Mouse (Mus musculus): ENCODE measurements around the gene Ctnnbl1. TPM values are rescaled to one million over a fixed set of nuclear protein-coding genes. Genes with fewer than 3 reads are reported as not detected.

The Ctnnbl1 gene
- polyA plus RNA-seq, 1 experiment from 2014 or later, result 78.7 TPM

GRCm38 (mm10) chr2:157755771-157756170, 18.6 kb downstream of the Ctnnbl1 start:
- H3K4me2 ChIP-seq (ENCODE audit: low read length), result no peak overlapping the region
- no peak overlapping the region for H3K27ac ChIP-seq (replicated peaks; ENCODE audit: low read depth, low read length)
- DNase-seq (no peak), ATAC-seq (ENCODE audit: low FRiP score, low TSS enrichment) (no peak)
- peaks cover 40% of the 10 kb centered on the region for H3K4me1 ChIP-seq (ENCODE audit: control insufficient read depth, insufficient read depth, low read length)
- H3K9ac ChIP-seq (replicated peaks; ENCODE audit: low read length), result no peak overlapping the region
- H3K9me3 ChIP-seq (ENCODE audit: control insufficient read depth, low read length), result no peaks in the 10 kb centered on the region
- H3K27me3 ChIP-seq (ENCODE audit: control insufficient read depth, insufficient read depth, low read length), result no peaks in the 10 kb centered on the region
- H3K36me3 ChIP-seq (ENCODE audit: control insufficient read depth, insufficient read depth, low read length), result no peaks in the 10 kb centered on the region
- WGBS, result 91% methylated on average over 7 of the region's 7 CpGs
- H3K4me3 ChIP-seq (replicated peaks; ENCODE audit: low read depth, low read length), result no peak overlapping the region

DNA sequence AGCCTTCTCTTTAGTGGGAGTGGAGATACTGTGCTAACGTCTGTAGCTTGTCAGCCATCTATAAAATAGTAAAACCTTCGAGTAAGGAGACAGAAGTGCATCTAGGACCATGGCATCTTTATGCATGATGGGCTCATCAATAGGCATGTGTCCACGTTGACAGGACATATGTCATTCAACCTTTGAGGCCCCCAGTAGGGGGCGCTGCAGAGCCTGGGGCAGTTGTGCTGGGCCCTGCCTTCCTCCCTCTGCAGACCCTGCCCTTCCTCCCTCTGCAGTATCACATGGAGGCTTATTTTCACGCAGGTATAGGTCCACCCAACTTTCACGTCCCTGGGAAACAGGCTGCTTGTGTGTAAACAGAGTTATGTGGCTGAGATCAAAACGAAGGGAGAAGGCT, 19.0 kb downstream of the Ctnnbl1 start:
- no peak overlapping the region for H3K27ac ChIP-seq (replicated peaks; ENCODE audit: low read depth, low read length)
- H3K27me3 ChIP-seq (ENCODE audit: control insufficient read depth, insufficient read depth, low read length), result no peaks in the 10 kb centered on the region
- 81% methylated on average over 7 of the region's 7 CpGs for WGBS

GRCm38 (mm10) chr2:157758395-157758794, 21.2 kb downstream of the Ctnnbl1 start:
- peaks cover 14% of the 10 kb centered on the region for H3K4me1 ChIP-seq (ENCODE audit: control insufficient read depth, insufficient read depth, low read length)
- no peak overlapping the region for H3K9ac ChIP-seq (replicated peaks; ENCODE audit: low read length)
- no peaks in the 10 kb centered on the region for H3K36me3 ChIP-seq (ENCODE audit: control insufficient read depth, insufficient read depth, low read length)
- ATAC-seq (ENCODE audit: low FRiP score, low TSS enrichment) (no peak), DNase-seq (no peak)
- no peak overlapping the region for H3K4me2 ChIP-seq (ENCODE audit: low read length)
- H3K27ac ChIP-seq (replicated peaks; ENCODE audit: low read depth, low read length), result no peak overlapping the region
- no peaks in the 10 kb centered on the region for H3K27me3 ChIP-seq (ENCODE audit: control insufficient read depth, insufficient read depth, low read length)
- H3K4me3 ChIP-seq (replicated peaks; ENCODE audit: low read depth, low read length), result no peak overlapping the region
- WGBS, result 88% methylated on average over 5 of the region's 5 CpGs
- H3K9me3 ChIP-seq (ENCODE audit: control insufficient read depth, low read length), result no peaks in the 10 kb centered on the region

More for the DNA sequence above, 19.0 kb downstream of the Ctnnbl1 start:
- DNase-seq (no peak), ATAC-seq (ENCODE audit: low FRiP score, low TSS enrichment) (no peak)
- Histone ChIP-seq H3K9me3 (ENCODE audit: control insufficient read depth, low read length) (no peaks in the 10 kb centered on the region), H3K4me2 (ENCODE audit: low read length) (no peak overlapping the region), H3K36me3 (ENCODE audit: control insufficient read depth, insufficient read depth, low read length) (no peaks in the 10 kb centered on the region), H3K4me1 (ENCODE audit: control insufficient read depth, insufficient read depth, low read length) (peaks cover 36% of the 10 kb centered on the region), H3K4me3 (replicated peaks; ENCODE audit: low read depth, low read length) (no peak overlapping the region), H3K9ac (replicated peaks; ENCODE audit: low read length) (no peak overlapping the region)

DNA sequence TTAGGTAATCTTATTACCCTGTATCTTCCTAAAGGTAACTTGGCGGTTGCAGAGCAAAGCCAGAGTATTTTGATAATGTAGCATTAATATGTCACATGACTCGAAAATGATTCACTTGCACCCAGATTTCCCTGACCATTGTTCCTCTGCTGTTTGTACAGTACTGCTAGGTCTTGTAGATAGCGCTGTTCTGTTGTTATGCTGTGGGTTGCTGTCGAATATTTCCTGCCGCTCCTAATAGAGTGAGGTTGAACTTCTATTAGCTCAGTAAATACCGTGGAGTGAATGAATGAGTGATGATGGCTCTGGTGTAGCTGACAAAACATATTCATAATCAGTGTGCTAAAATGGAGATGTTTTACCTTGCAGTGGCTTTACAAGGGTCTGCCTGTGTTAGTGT, 22.5 kb downstream of the Ctnnbl1 start:
- WGBS, result 74% methylated on average over 6 of the region's 6 CpGs

GRCm38 (mm10) chr2:157762903-157763302, 25.7 kb downstream of the Ctnnbl1 start:
- no peaks in the 10 kb centered on the region for H3K36me3 ChIP-seq (ENCODE audit: control insufficient read depth, insufficient read depth, low read length)
- DNase-seq, result no peak
- no peak overlapping the region for H3K27ac ChIP-seq (replicated peaks; ENCODE audit: low read depth, low read length)
- peaks cover under 1% of the 10 kb centered on the region; the same call in 1 of the 2 replicates for H3K4me1 ChIP-seq (ENCODE audit: control insufficient read depth, insufficient read depth, low read length)
- H3K4me3 ChIP-seq (replicated peaks; ENCODE audit: low read depth, low read length), result no peak overlapping the region
- no peak for ATAC-seq (ENCODE audit: low FRiP score, low TSS enrichment)
- 91% methylated on average over 4 of the region's 4 CpGs for WGBS
- H3K9me3 ChIP-seq (ENCODE audit: control insufficient read depth, low read length), result no peaks in the 10 kb centered on the region
- H3K9ac ChIP-seq (replicated peaks; ENCODE audit: low read length), result no peak overlapping the region
- no peak overlapping the region for H3K4me2 ChIP-seq (ENCODE audit: low read length)
- no peaks in the 10 kb centered on the region for H3K27me3 ChIP-seq (ENCODE audit: control insufficient read depth, insufficient read depth, low read length)

More for the DNA sequence above, 22.5 kb downstream of the Ctnnbl1 start:
- ATAC-seq (ENCODE audit: low FRiP score, low TSS enrichment), result no peak
- Histone ChIP-seq H3K36me3 (ENCODE audit: control insufficient read depth, insufficient read depth, low read length) (no peaks in the 10 kb centered on the region), H3K4me1 (ENCODE audit: control insufficient read depth, insufficient read depth, low read length) (peaks cover 8% of the 10 kb centered on the region; the same call in 1 of the 2 replicates), H3K9ac (replicated peaks; ENCODE audit: low read length) (no peak overlapping the region), H3K4me2 (ENCODE audit: low read length) (no peak overlapping the region), H3K9me3 (ENCODE audit: control insufficient read depth, low read length) (no peaks in the 10 kb centered on the region), H3K27me3 (ENCODE audit: control insufficient read depth, insufficient read depth, low read length) (no peaks in the 10 kb centered on the region), H3K4me3 (replicated peaks; ENCODE audit: low read depth, low read length) (no peak overlapping the region), H3K27ac (replicated peaks; ENCODE audit: low read depth, low read length) (no peak overlapping the region)
- no peak for DNase-seq

- H3K4me3 ChIP-seq (replicated peaks; ENCODE audit: low read depth, low read length), result no peak overlapping the region
- no peak overlapping the region for H3K4me2 ChIP-seq (ENCODE audit: low read length)
- no peaks in the 10 kb centered on the region for H3K36me3 ChIP-seq (ENCODE audit: control insufficient read depth, insufficient read depth, low read length)
- H3K9me3 ChIP-seq (ENCODE audit: control insufficient read depth, low read length), result no peaks in the 10 kb centered on the region
- no peak for ATAC-seq (ENCODE audit: low FRiP score, low TSS enrichment)
- no peak for DNase-seq
- H3K9ac ChIP-seq (replicated peaks; ENCODE audit: low read length), result no peak overlapping the region
- peaks cover 23% of the 10 kb centered on the region for H3K4me1 ChIP-seq (ENCODE audit: control insufficient read depth, insufficient read depth, low read length)
- WGBS, result 71% methylated on average over 7 of the region's 7 CpGs
- H3K27me3 ChIP-seq (ENCODE audit: control insufficient read depth, insufficient read depth, low read length), result no peaks in the 10 kb centered on the region
- H3K27ac ChIP-seq (replicated peaks; ENCODE audit: low read depth, low read length), result peak overlapping the region; percentile 10; the same call in 1 of the 2 replicates
Measured at GRCm38 (mm10) chr2:157766591-157766990, 29.4 kb downstream of the Ctnnbl1 start.

DNA sequence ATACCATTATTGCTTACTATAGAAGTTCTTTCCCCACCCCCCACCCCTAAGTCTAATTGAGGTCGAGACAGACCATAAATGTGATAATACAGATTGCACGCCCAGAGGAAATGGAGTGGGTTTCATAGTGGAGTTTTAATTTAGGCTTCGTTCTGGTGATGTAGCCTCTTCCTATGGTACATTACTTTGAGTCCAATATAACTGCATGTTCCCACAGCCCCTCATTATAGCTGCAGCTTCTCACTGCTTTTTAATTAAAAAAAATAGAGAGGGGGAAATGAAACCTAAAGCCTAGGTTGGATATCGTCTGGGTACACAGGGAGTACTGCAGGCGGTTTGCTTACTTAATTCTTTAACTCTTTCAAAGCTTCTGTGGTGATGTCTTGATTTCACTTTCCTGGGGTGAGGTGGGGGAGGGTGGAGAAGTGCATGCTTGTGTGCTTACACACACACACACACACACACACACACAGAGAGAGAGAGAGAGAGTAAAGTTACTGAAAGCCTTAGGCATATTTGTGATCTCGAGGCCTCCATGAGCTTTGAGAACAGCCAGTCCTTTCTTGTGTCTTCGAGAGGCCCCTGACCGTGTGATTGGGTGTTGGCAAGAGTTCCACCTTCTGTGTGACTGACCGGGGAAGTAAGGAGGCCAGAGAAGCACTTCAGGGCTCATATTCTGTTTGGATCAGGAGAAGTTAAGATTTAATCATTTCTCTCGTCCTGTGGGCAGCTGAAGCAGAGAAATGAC, 31.7 kb downstream of the Ctnnbl1 start:
- Histone ChIP-seq H3K4me2 (ENCODE audit: low read length) (no peak overlapping the region), H3K27me3 (ENCODE audit: control insufficient read depth, insufficient read depth, low read length) (no peaks in the 10 kb centered on the region), H3K9ac (replicated peaks; ENCODE audit: low read length) (no peak overlapping the region), H3K4me3 (replicated peaks; ENCODE audit: low read depth, low read length) (no peak overlapping the region), H3K9me3 (ENCODE audit: control insufficient read depth, low read length) (no peaks in the 10 kb centered on the region), H3K4me1 (ENCODE audit: control insufficient read depth, insufficient read depth, low read length) (peaks cover 23% of the 10 kb centered on the region), H3K27ac (replicated peaks; ENCODE audit: low read depth, low read length) (peak overlapping the region; percentile 64), H3K36me3 (ENCODE audit: control insufficient read depth, insufficient read depth, low read length) (no peaks in the 10 kb centered on the region)
- ATAC-seq (ENCODE audit: low FRiP score, low TSS enrichment) (no peak), DNase-seq (peak; percentile 45)
- 19% methylated on average over 10 of the region's 10 CpGs for WGBS

DNA sequence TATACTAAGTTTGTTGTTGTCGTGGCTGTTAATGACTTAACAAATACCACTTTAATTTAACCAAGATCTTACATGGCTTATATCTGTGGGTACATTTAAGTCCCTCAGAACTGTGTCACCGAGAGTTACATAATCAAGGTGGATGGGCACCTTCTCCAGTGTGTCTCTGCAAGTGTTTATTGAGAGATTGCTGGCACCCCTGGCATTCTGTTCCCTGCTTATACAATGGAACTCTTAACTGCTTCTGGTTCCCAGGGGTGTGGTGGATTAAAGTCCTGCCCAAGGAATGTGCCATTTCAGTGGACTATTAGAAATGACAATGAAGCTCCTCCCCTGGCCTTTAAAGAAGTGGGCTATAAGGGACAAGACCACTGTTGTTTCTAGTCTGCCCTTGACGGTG, 33.6 kb downstream of the Ctnnbl1 start:
- H3K9me3 ChIP-seq (ENCODE audit: control insufficient read depth, low read length), result no peaks in the 10 kb centered on the region
- H3K9ac ChIP-seq (replicated peaks; ENCODE audit: low read length), result no peak overlapping the region
- WGBS, result 65% methylated on average over 3 of the region's 3 CpGs
- DNase-seq (no peak), ATAC-seq (ENCODE audit: low FRiP score, low TSS enrichment) (no peak)
- no peak overlapping the region for H3K4me2 ChIP-seq (ENCODE audit: low read length)
- H3K27me3 ChIP-seq (ENCODE audit: control insufficient read depth, insufficient read depth, low read length), result no peaks in the 10 kb centered on the region
- H3K36me3 ChIP-seq (ENCODE audit: control insufficient read depth, insufficient read depth, low read length), result peaks cover 4% of the 10 kb centered on the region; the same call in 1 of the 2 replicates
- no peak overlapping the region for H3K4me3 ChIP-seq (replicated peaks; ENCODE audit: low read depth, low read length)
- H3K27ac ChIP-seq (replicated peaks; ENCODE audit: low read depth, low read length), result no peak overlapping the region
- peaks cover 23% of the 10 kb centered on the region for H3K4me1 ChIP-seq (ENCODE audit: control insufficient read depth, insufficient read depth, low read length)

GRCm38 (mm10) chr2:157773661-157774060, 36.5 kb downstream of the Ctnnbl1 start:
- H3K27me3 ChIP-seq (ENCODE audit: control insufficient read depth, insufficient read depth, low read length), result no peaks in the 10 kb centered on the region
- H3K4me1 ChIP-seq (ENCODE audit: control insufficient read depth, insufficient read depth, low read length), result peaks cover 14% of the 10 kb centered on the region
- no peak overlapping the region for H3K27ac ChIP-seq (replicated peaks; ENCODE audit: low read depth, low read length)
- no peak overlapping the region for H3K9ac ChIP-seq (replicated peaks; ENCODE audit: low read length)
- H3K9me3 ChIP-seq (ENCODE audit: control insufficient read depth, low read length), result no peaks in the 10 kb centered on the region
- H3K4me3 ChIP-seq (replicated peaks; ENCODE audit: low read depth, low read length), result no peak overlapping the region
- no peak overlapping the region for H3K4me2 ChIP-seq (ENCODE audit: low read length)
- DNase-seq (no peak), ATAC-seq (ENCODE audit: low FRiP score, low TSS enrichment) (no peak)
- WGBS, result 86% methylated on average over 1 of the region's 1 CpGs
- H3K36me3 ChIP-seq (ENCODE audit: control insufficient read depth, insufficient read depth, low read length), result peaks cover 7% of the 10 kb centered on the region; the same call in 1 of the 2 replicates
